8 mouse cellular contexts compared by ENCODE assay signal in the genomic region with DNA sequence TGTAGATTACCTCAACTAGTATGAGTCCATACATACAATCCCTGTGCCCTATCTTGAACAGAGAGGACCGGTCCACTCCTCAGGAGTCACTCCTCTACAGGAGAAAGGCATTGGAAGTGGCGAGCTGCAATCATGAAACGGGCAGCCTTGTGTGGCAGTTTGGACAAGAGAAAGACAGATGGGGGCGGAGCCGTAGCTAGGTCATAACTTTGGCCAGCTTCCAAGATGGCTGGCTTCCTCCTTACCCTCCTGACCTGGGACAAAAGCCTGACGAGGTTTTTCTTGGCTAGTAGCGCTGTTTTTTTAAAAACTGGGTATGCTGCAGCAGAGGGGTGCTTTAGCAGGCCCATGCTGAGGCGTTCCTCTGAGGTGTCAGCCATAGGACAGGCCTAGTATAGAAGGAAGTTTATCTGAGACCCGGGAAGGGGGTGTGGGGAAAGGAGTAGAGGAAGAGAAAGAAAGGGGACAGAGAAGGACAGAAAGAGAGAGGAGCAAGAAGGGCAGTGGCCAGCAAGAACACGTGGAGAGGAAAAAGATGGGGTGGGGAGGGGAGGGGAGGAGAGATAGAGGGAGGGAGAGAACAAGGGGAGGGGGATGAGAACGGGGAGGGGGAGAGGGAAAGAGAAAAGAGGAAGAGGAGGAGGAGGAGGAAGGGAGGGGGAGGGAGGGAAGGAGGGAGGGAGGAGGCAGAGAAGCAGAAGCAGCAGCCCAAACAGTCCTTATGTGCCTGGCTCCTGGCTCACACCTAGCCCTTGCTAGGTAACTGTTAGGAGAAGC. TPM values are rescaled to one million over a fixed set of nuclear protein-coding genes. Genes with fewer than 3 reads are reported as not detected.
DNase-seq lines count a peak whose midpoint lies in the region; ATAC-seq and TF ChIP-seq lines count a peak whose summit lies in the region.

No protein-coding gene starts in this region.

- H3K9me3 ChIP-seq in forebrain, embryonic 10.5 days = no peaks in the 10 kb centered on the region
- no peaks in the 10 kb centered on the region for H3K9me3 ChIP-seq in heart, postnatal 0 days (replicated peaks; ENCODE audit: control insufficient read depth, low read length)
- H3K9me3 ChIP-seq in lung, embryonic 15.5 days = no peaks in the 10 kb centered on the region
- H3K9me3 ChIP-seq in neural tube, embryonic 15.5 days (replicated peaks) = no peaks in the 10 kb centered on the region

- peak overlapping the region; percentile 71; the same call in 1 of the 2 replicates for H3K9ac ChIP-seq in heart, postnatal 0 days (replicated peaks; ENCODE audit: low read depth, low read length)
- H3K9ac ChIP-seq in lung, embryonic 15.5 days = peak overlapping the region; percentile 19; the same call in 1 of the 2 replicates
- H3K9ac ChIP-seq in neural tube, embryonic 15.5 days (replicated peaks) = no peak overlapping the region

- peaks cover 72% of the 10 kb centered on the region for H3K4me1 ChIP-seq in forebrain, embryonic 10.5 days
- peaks cover 40% of the 10 kb centered on the region for H3K4me1 ChIP-seq in heart, postnatal 0 days (ENCODE audit: control insufficient read depth, insufficient read depth)
- H3K4me1 ChIP-seq in lung, embryonic 15.5 days = peaks cover 41% of the 10 kb centered on the region
- peaks cover 24% of the 10 kb centered on the region for H3K4me1 ChIP-seq in neural tube, embryonic 15.5 days

- no peaks in the 10 kb centered on the region for H3K36me3 ChIP-seq in forebrain, embryonic 10.5 days (replicated peaks)
- H3K36me3 ChIP-seq in heart, postnatal 0 days (replicated peaks; ENCODE audit: control insufficient read depth, insufficient read depth, low read length) = no peaks in the 10 kb centered on the region
- H3K36me3 ChIP-seq in lung, embryonic 15.5 days = no peaks in the 10 kb centered on the region
- H3K36me3 ChIP-seq in neural tube, embryonic 15.5 days = no peaks in the 10 kb centered on the region

- peak overlapping the region; percentile 83 for H3K27ac ChIP-seq in forebrain, embryonic 10.5 days
- peak overlapping the region; percentile 91 for H3K27ac ChIP-seq in heart, postnatal 0 days (ENCODE audit: low read depth)
- peak overlapping the region; percentile 97 for H3K27ac ChIP-seq in lung, embryonic 15.5 days
- peak overlapping the region; percentile 76 for H3K27ac ChIP-seq in neural tube, embryonic 15.5 days (replicated peaks)

- peak; percentile 65 for ATAC-seq in heart, postnatal 0 days (ENCODE audit: insufficient read depth, low read depth)
- peak; percentile 66 for ATAC-seq in lung, embryonic 15.5 days (ENCODE audit: borderline replicate concordance, extremely low read depth, low FRiP score, low TSS enrichment)
- ATAC-seq in neural tube, embryonic 15.5 days (ENCODE audit: low FRiP score) = no peak

- TF ChIP-seq EP300 in heart, postnatal 0 days (IDR thresholded peaks at IDR 0.05; ENCODE audit: low read depth) = no peak

- peak; percentile 15 for DNase-seq in left cerebral cortex, adult 11 months (ENCODE audit: low spot score)
- DNase-seq in left cerebral cortex, adult 18-20 months (ENCODE audit: low spot score in 2 of 2) = no peak
- no peak for DNase-seq in forebrain, embryonic 10.5 days (ENCODE audit: extremely low spot score, low spot score)
- DNase-seq in heart, postnatal 0 days (ENCODE audit: low spot score) = peak; percentile 77
- peak; percentile 93 for DNase-seq in kidney, postnatal 25 days
- DNase-seq in frontal cortex, postnatal 10 days (ENCODE audit: low spot score in 2 of 2) = no peak

- WGBS in forebrain, embryonic 10.5 days = 48% methylated on average over 11 of the region's 11 CpGs
- 4% methylated on average over 9 of the region's 11 CpGs for WGBS in heart, postnatal 0 days
- WGBS in lung, embryonic 15.5 days = 9% methylated on average over 11 of the region's 11 CpGs
- WGBS in neural tube, embryonic 15.5 days = 31% methylated on average over 11 of the region's 11 CpGs

- peak overlapping the region; percentile 45 for H3K4me3 ChIP-seq in forebrain, embryonic 10.5 days
- H3K4me3 ChIP-seq in heart, postnatal 0 days (ENCODE audit: low read depth, low read length) = peak overlapping the region; percentile 43
- H3K4me3 ChIP-seq in lung, embryonic 15.5 days = peak overlapping the region; percentile 43
- H3K4me3 ChIP-seq in neural tube, embryonic 15.5 days (replicated peaks) = peak overlapping the region; percentile 36; the same call in 1 of the 2 replicates

- H3K4me2 ChIP-seq in heart, postnatal 0 days (ENCODE audit: low read depth, low read length) = peak overlapping the region; percentile 58
- peak overlapping the region; percentile 61 for H3K4me2 ChIP-seq in lung, embryonic 15.5 days
- H3K4me2 ChIP-seq in neural tube, embryonic 15.5 days = peak overlapping the region; percentile 59

- H3K27me3 ChIP-seq in forebrain, embryonic 10.5 days (ENCODE audit: poor library complexity, severe bottlenecking) = peaks cover 10% of the 10 kb centered on the region
- H3K27me3 ChIP-seq in heart, postnatal 0 days (ENCODE audit: control insufficient read depth, insufficient read depth, low read length) = 0 out of 2 replicates have a peak, but pooled peaks cover 3% of the 10 kb centered on the region
- no peaks in the 10 kb centered on the region for H3K27me3 ChIP-seq in lung, embryonic 15.5 days
- no peaks in the 10 kb centered on the region for H3K27me3 ChIP-seq in neural tube, embryonic 15.5 days (replicated peaks)

- no peak for TF ChIP-seq CTCF in heart, postnatal 0 days (IDR thresholded peaks at IDR 0.05; ENCODE audit: low read depth)

RNA-seq across cellular contexts. Expression of a gene that starts 0.8 kb away (rescaled TPM):
- 1 to 10 TPM; 2.9 to 3.0 TPM for total RNA-seq in left cerebral cortex, adult 18-20 months (2021)
- polyA plus RNA-seq in forebrain, embryonic 10.5 days (2016; fragmentation: Nextera tagmentation; extraction: Ambion mirVana) = 0.29 and 0.63 TPM in 2 replicates
- total RNA-seq in heart, postnatal 0 days (2014; rRNA removed; ENCODE audit: low replicate concordance) = 1.1 and 3.7 TPM in 2 replicates
- 3.3 and 3.5 TPM in 2 replicates for polyA plus RNA-seq in heart, postnatal 0 days (2015; fragmentation: Nextera tagmentation; extraction: Ambion mirVana)
- polyA plus RNA-seq in lung, embryonic 15.5 days (2015; fragmentation: Nextera tagmentation; extraction: Ambion mirVana) = 5.3 and 5.8 TPM in 2 replicates
- 1.5 and 2.1 TPM in 2 replicates for polyA plus RNA-seq in neural tube, embryonic 15.5 days (2015; fragmentation: Nextera tagmentation; extraction: Ambion mirVana)

RNA-seq across cellular contexts. Expression of a gene that starts 26.4 kb away (rescaled TPM):
- total RNA-seq in left cerebral cortex, adult 18-20 months (2021) = 1 to 10 TPM; 8.3 to 8.6 TPM
- 21.1 and 21.8 TPM in 2 replicates for polyA plus RNA-seq in forebrain, embryonic 10.5 days (2016; fragmentation: Nextera tagmentation; extraction: Ambion mirVana)
- total RNA-seq in heart, postnatal 0 days (2014; rRNA removed; ENCODE audit: low replicate concordance) = 6.6 and 9.4 TPM in 2 replicates
- 2.4 and 3.2 TPM in 2 replicates for polyA plus RNA-seq in heart, postnatal 0 days (2015; fragmentation: Nextera tagmentation; extraction: Ambion mirVana)
- polyA plus RNA-seq in lung, embryonic 15.5 days (2015; fragmentation: Nextera tagmentation; extraction: Ambion mirVana) = 16.3 and 17.7 TPM in 2 replicates
- polyA plus RNA-seq in neural tube, embryonic 15.5 days (2015; fragmentation: Nextera tagmentation; extraction: Ambion mirVana) = 8.3 and 12.0 TPM in 2 replicates

Comparison
In these comparisons a context has a peak if more than half of its experiments do, and no peak if none do; other contexts are left out.
1. DNase-seq: peak in left cerebral cortex, adult 11 months (single experiment), heart, postnatal 0 days (single experiment) and kidney, postnatal 25 days (2 of 2); none in left cerebral cortex, adult 18-20 months (0 of 2), forebrain, embryonic 10.5 days (single experiment) and frontal cortex, postnatal 10 days (0 of 2).
2. Peak in every context shown above with its lines, with median percentiles within 50 percentile points of each other: H3K27ac ChIP-seq, H3K4me3 ChIP-seq and H3K4me2 ChIP-seq.